Mouse (Mus musculus): ENCODE data around the gene D430041D05Rik.

DNA sequence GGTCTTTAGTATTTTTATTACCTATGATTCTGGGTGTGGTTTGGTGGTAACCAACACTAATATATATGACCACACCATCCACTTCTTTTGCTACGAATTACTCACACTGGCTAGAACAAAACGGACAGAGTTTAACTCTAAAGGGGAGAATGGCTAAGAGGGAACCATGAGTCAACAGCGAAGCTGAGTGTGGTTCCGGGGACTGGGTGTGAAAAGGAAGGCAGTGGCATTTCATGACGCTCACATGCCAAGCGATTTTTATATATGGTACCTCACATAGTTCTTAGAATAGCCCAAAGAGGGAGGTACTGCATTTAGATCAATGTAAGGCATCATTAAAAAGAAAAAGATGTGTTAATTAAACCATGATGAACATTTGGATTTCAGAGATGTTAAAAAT, 79.6 kb downstream of the D430041D05Rik start:
- TF ChIP-seq GATA1 (IDR thresholded peaks at IDR 0.05; ENCODE audit: low read length) (no peak), TAL1 (IDR thresholded peaks at IDR 0.05; ENCODE audit: low read length) (no peak)

All from erythroblast, embryonic 14.5 days (primary cell).